Mouse (Mus musculus) adrenal gland, postnatal 14 days (tissue): Measurements from ENCODE around the gene Tppp2. TPM values are rescaled to one million over a fixed set of nuclear protein-coding genes. Genes with fewer than 3 reads are reported as not detected.

Experiments
- DNase-seq: peaks from one replicate; pipeline ENCODE4 v3.0.0; 2021; ENCODE audit warnings: mixed read lengths
- total RNA-seq: library from RNA; stranded (reverse); gene quantifications from 2 replicates; pipeline ENCODE4 v1.2.3, GENCODE M21; 2021

Tppp2 gene
- total RNA-seq, 1 experiment from 2014 or later: not detected

DNA sequence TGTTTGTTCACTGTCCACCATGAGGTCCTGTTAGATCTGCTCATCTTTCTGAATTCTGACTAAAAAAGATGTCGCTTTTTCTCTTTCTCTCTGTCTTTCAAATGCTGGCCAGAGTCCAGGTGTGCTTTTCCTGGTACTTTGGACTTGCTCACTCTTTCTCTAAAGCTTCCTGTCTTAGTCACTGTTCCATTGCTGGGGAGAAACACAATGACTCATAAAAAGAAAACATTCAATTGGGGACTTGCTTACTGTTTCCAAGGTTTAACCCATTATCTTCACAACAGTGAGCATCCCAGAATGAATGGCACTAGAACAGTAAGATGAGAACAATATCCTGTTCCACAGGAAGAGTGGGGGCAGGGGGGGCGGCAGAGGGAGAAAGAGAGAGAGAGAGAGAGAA is 42.1 kb downstream of the Tppp2 start:
- DNase-seq: no peak

DNA sequence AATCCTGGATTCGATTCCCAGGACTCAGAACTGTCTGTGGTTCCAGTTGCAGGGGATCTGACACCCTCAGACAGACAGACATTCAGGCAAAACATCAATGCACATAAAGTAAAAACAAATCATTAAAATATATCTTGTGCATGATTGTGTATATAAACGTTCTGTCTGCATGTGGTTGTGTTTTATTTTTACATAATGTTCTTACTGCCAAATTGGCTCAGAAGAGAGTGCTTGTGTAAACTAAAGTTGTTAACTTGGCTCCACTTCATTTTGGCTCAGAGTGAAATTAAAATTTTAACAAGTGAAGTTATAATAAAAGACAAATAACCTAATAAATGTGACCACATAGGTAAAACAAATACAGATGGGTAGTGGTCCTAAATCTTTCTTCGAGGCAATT is 49.2 kb downstream of the Tppp2 start:
- no peak for DNase-seq

Other genes with a start within 250 kb of the Tppp2 start
- not detected in 2 replicates for gene Gm17079, start 223.0 kb upstream of the Tppp2 start, total RNA-seq
- not detected in 2 replicates for gene Gm5800, start 201.2 kb upstream of the Tppp2 start, total RNA-seq
- gene Ang4, start 144.8 kb upstream of the Tppp2 start, total RNA-seq: not detected in 2 replicates
- not detected in 2 replicates for gene AY358078, start 118.4 kb upstream of the Tppp2 start, total RNA-seq
- gene Ear6, start 64.7 kb upstream of the Tppp2 start, total RNA-seq: 0.67 TPM in 1 of 2 replicates, not detected in the other
- 37.1 and 39.0 TPM in 2 replicates for gene Mettl17, start 33.6 kb upstream of the Tppp2 start, total RNA-seq
- 0.63 and 0.64 TPM in 2 replicates for gene Slc39a2, start 25.5 kb upstream of the Tppp2 start, total RNA-seq
- 314 and 338 TPM in 2 replicates for gene Ndrg2, start 4.3 kb upstream of the Tppp2 start, total RNA-seq
- not detected in 2 replicates for gene Rnase13, start 4.3 kb downstream of the Tppp2 start, total RNA-seq
- 49.5 and 61.3 TPM in 2 replicates for gene Arhgef40, start 66.3 kb downstream of the Tppp2 start, total RNA-seq
- gene Tmem253, start 97.2 kb downstream of the Tppp2 start, total RNA-seq: 3.7 and 4.4 TPM in 2 replicates
- gene Zfp219, start 102.3 kb downstream of the Tppp2 start, total RNA-seq: 56.5 and 63.7 TPM in 2 replicates
- gene Olfr221, start 124.0 kb downstream of the Tppp2 start, total RNA-seq: not detected in 2 replicates
- 221 and 230 TPM in 2 replicates for gene Hnrnpc, start 185.6 kb downstream of the Tppp2 start, total RNA-seq
- 0.44 and 1.4 TPM in 2 replicates for gene Rpgrip1, start 192.3 kb downstream of the Tppp2 start, total RNA-seq